Mouse (Mus musculus): ENCODE results near the gene Tmcc2.

Gene Tmcc2

GRCm38 (mm10) chr1:132390691-132391579 is at the start of gene Tmcc2:
TSS of gene Tmcc2 (minus strand) at chr1:132391281.
- DNase-seq, result no peak

GRCm38 (mm10) chr1:132437389-132437788 is 46.3 kb upstream of the Tmcc2 start:
- no peak for DNase-seq

GRCm38 (mm10) chr1:132436960-132437359 is 45.9 kb upstream of the Tmcc2 start:
- DNase-seq, result no peak

- DNase-seq, result no peak
Measured at GRCm38 (mm10) chr1:132436320-132436958, 45.4 kb upstream of the Tmcc2 start.

DNA sequence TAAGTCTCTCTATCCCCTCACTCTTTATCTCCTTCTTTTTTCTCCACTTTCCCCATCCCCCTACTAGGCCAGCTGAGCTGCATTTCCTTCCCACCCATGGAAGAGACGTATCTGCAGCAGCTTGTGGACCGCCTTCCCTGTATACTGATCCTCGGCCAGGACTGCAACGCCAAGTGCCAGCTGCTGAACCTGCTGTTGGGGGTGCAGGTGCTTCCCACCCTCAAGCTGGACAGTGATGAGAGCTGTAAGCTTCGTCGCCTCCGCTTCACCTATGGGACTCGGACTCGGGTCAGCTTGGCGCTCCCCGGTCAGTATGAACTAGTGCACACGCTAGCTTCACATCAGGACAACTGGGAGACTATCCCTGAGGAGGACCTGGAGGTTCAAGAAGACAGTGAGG is 43.0 kb upstream of the Tmcc2 start:
- no peak for DNase-seq

- DNase-seq, result no peak
Measured at GRCm38 (mm10) chr1:132433349-132433748, 42.3 kb upstream of the Tmcc2 start.

GRCm38 (mm10) chr1:132431716-132432115 is 40.6 kb upstream of the Tmcc2 start:
- peak; percentile 52 for DNase-seq

DNA sequence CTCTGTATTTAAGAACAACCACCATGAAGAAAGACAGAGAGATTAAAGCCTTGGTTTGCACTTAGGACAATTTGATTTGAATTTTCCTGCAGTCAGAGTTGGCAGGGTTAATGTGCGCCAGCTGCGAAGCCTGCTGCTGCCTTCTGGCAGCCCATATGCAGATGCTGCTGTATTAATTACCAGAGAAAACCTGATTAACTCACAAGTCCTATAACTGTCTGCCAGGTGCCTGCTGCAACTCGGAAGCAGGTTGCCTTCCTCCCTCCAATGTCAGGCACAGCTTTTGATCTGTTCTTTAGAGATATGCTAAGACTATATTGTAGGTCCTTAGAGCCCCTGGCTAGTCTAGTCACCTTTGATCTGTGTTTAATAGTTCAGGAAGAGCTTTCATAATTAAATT is 39.7 kb upstream of the Tmcc2 start:
- DNase-seq, result no peak

DNA sequence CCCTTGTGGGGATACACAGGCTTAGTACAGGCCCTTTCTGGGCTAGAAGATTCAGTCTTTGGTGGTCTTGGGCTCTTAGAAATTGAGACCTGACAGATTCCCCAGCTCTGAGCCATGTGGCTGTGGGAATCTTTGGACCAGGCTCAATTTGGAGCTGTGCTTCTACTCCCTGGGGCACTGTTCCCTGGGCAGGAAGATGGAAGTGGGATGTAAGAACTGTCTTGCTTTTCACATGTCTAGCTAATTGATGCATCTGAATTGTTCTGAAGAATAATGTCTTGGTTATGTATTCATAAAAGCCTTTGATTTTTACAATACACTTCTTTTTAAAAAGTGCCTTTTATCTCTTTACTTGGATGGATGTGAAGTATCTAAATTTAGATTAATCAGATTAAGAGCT is 34.5 kb upstream of the Tmcc2 start:
- DNase-seq, result no peak

DNA sequence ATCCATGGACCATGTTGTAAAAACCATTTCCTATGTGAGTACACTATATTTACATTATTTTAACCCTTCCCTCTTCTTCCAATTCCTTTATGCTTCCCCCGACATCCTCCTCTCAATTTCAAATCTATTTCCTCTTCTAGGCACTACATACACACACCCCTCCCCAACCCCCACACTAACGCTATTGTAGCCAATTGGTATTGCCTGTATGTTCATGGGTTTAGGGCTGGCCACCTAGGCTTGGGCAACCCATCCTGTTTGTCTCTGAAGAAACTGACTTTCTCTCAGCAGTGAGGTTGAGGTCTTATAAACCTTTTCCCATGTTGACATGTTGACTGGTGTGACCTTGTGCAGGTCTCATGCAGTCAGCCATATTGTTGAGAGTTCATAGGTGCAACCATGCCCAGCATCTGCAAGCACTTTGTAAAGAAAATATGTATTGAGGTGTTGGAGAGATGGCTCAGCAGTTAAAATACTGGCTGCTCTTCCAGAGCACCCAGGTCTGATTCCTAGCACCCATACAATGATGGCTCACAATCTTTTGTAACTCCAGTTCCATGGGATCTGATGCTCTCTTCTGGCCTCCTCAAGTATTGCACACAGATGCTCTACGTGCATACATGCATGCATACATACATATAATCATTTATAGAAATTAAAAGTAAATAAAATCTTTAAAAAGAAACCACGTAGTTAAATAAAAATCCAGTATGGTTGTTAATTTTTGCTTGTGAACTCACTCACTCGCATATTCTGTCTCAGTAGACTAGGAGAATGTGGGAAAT is 32.0 kb upstream of the Tmcc2 start:
- DNase-seq, result no peak

DNA sequence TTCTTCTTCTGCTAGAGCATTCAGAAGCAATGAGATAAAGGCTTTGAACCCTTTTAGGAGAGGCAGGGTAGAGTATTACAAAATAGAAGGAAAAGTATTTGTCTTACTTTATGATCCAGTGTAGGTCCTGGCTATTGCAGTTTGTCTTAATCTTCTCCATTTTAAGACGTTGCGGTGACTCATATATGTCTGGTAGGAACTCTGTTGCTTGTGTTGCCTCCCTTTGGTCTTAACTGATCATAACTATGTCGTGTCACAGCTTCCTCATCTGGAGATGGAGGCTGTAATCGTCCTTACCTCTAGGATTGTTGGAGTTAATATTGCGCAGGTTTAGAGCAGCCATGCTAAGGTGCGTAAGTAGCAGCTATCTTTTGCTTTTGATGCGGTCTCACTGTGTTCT is 29.6 kb upstream of the Tmcc2 start:
- no peak for DNase-seq

DNA sequence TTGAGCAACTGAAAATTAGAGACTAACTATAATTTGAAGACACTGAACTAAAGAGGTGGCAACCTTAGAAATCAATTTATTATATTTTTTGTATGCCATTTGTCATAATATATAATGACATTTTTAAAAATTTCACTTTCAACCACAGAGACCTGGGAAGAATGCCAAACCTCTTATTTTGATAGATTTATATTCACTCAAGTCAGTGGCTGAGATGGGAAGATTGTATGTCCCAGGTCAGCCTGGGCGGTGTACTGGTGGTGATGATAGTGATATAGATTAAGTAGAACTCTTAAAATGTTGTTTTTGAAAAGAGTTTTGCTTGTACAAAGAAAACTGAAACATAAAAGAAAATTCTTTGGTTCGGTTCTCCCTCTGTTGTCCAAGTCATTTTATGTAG is 29.1 kb upstream of the Tmcc2 start:
- DNase-seq, result no peak

DNA sequence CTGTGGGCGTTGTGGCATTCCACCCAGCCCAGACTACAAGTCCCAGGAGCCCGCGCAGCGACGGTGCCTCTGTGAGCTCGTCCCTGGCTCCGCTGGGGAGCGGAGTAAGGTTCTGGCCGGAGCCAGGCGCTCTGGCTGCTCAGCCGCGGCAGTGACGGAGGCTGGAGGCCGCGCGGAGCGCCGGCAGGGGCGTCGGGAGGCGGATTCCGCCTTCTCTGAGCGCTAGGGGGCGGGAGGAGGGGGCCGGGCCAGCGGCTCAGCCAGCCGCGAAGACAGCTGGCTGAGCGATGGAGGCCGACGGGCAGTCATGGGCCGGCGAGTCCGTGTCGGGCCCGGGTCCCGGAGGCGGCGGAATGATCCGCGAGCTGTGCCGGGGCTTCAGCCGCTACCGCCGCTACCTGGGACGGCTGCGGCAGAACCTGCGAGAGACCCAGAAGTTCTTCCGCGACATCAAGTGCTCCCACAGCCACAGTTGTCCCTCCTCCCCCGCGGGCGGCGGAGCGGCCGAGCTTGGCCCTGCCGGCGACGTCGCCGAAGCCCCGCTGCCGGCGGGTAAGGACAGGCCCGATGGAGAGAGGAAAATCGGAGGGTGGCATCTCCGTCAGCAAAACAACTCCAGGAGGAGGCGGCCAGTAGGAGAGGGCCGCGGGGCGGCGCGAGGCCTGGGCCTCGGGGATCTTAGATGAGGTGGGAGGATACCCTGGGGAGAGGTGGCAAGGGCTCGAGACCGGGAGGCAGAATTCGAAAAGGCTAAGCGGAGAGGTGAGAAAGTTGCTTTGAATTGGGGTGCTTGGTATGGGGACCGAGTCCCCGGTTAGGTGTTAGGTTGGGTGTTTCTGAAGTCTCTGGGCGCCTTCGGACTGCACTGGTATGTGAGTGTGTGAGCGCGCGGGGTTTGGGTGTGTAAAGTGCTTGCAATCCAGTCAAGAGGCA is 26.5 kb upstream of the Tmcc2 start, which contains the start of gene Dstyk:
TSS of gene Dstyk (plus strand) at position 237 of the 933 bp plus-strand sequence.
- peak; percentile 95 for DNase-seq

- DNase-seq, result no peak
Measured at GRCm38 (mm10) chr1:132416943-132417290, 25.8 kb upstream of the Tmcc2 start.

- peak; percentile 29 for DNase-seq
Measured at GRCm38 (mm10) chr1:132416244-132416942, 25.3 kb upstream of the Tmcc2 start.

GRCm38 (mm10) chr1:132410657-132411056 is 19.6 kb upstream of the Tmcc2 start:
- DNase-seq, result no peak

DNA sequence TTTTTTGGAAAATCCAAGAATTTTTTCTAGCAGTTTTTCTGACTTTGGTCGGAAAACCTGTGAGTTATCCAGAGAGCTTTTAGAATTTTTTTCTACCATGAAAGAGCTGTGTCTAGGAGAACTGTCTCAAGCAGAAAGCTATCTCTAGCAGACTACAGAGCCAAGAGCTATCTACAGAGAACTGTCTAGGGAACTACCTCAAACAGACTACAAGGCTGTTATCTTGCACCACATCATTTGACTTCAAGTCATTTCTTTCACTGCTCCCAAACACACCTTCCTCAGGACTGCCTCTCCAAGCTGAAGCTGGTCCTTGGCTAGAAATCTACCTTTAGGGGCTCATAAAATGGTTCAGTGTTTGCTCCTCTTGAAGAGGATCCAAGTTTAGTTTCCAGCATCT is 10.8 kb upstream of the Tmcc2 start:
- no peak for DNase-seq

DNA sequence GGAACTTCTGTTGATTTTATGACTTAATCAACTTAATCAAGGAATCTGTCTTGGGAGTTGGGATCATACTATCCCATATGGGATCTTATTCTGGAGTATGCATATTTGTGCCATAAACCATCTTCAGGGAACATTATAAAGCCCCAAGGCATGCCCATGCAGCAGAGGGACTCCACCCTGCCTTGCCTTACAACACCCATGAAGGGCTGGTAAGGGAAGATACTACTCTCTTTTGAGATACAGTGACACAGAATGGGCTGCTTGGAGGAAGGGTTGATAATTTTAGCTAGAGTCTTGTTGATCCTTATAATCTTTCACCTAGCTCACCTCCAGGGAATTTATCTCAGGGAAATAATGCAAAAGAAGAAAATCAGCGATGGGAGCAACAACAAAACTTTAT is 9.5 kb upstream of the Tmcc2 start:
- no peak for DNase-seq

GRCm38 (mm10) chr1:132396705-132397104 is 5.6 kb upstream of the Tmcc2 start:
- DNase-seq, result no peak

GRCm38 (mm10) chr1:132392872-132393271 is 1.8 kb upstream of the Tmcc2 start:
- DNase-seq, result no peak

DNA sequence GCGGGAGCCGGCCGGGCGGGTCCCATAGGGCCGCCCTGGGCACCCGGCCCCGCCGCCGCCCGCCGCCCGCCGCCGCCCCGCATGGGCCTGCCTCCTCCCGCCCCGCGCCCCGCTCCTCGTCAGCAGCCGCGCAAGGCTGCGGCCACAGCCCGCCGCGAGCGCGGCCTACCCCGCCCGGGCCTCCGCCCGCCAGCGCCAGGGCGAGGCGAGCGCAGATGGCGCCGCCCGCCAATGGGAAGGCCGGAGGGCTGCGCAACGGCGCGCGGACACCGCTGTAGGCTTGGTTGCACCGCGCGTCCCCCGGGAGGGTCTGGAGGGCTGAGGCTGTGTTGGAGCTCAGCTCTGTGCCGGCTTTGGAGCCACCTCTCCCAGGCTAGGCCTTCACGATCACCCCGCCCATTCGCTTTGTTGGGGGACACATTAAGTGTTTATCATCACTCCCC is 520 bp upstream of the Tmcc2 start:
- DNase-seq, result peak; percentile 39
